In the genomic region with DNA sequence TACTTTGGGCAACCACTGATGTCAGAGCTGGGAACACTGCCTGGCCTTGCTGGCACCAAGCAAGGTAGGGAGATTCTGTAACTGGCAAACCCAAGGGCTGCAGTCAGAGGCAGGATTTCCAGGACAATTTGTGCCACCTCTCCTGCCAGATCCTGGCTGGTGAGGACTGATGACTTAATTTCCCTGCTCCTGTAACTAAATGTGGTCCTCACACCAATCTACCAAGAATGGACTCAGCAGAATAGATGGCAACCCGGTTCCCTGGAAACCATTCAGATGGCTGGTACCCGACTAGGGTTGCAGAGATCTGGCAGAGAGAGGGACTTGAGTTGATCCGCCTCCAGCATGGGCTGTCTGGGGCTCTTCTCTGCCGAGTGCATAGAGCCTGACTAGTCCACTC, we compare ENCODE assay signal across 15 mouse cellular contexts.
A peak's percentile ranks its signal among the peaks of the same experiment; 100 is the strongest.
DNase-seq lines count a peak whose midpoint lies in the region; ATAC-seq and TF ChIP-seq lines count a peak whose summit lies in the region.
"Had no signal": no experiment of that assay in that cellular context is flagged by ENCODE, and none has a peak within 500 bp of the region (broad histone marks: within the 10 kb centered on the region; RNA-seq: fewer than 3 reads in every experiment).

No protein-coding gene starts in this region.

- no peak overlapping the region for H3K4me2 ChIP-seq in hindbrain, postnatal 0 days (ENCODE audit: low read depth, low read length)
- H3K4me2 ChIP-seq in stomach, postnatal 0 days (replicated peaks; ENCODE audit: low read depth), result no peak overlapping the region
- H3K4me2 ChIP-seq: embryonic facial prominence, embryonic 12.5 days; lung, embryonic 15.5 days had no signal

- no peaks in the 10 kb centered on the region for H3K27me3 ChIP-seq in hindbrain, postnatal 0 days (ENCODE audit: insufficient read depth, low read length)
- no peaks in the 10 kb centered on the region for H3K27me3 ChIP-seq in hindbrain, embryonic 10.5 days (ENCODE audit: insufficient read depth, poor library complexity, severe bottlenecking)
- no peaks in the 10 kb centered on the region; the same call in 1 of the 2 replicates for H3K27me3 ChIP-seq in cerebellum, adult 2 months (ENCODE audit: control insufficient read depth, insufficient read depth, low read length)
- H3K27me3 ChIP-seq in stomach, postnatal 0 days (ENCODE audit: control insufficient read depth, insufficient read depth, low read length), result no peaks in the 10 kb centered on the region
- H3K27me3 ChIP-seq: embryonic facial prominence, embryonic 12.5 days; lung, embryonic 15.5 days; megakaryocyte, embryonic 14.5 days had no signal

- intact Hi-C loops in gastrocnemius, postnatal 36 days (cut with DNase I), result no loop called here

- no peak for TF ChIP-seq POLR2A in cerebellum, adult 2 months (IDR thresholded peaks at IDR 0.05; ENCODE audit: borderline replicate concordance, insufficient read depth, low read length)

- H3K9ac ChIP-seq in hindbrain, postnatal 0 days (replicated peaks; ENCODE audit: low read length), result no peak overlapping the region
- H3K9ac ChIP-seq in stomach, postnatal 0 days (ENCODE audit: low read length), result no peak overlapping the region
- H3K9ac ChIP-seq: embryonic facial prominence, embryonic 12.5 days; lung, embryonic 15.5 days had no signal

- no peaks in the 10 kb centered on the region for H3K36me3 ChIP-seq in hindbrain, postnatal 0 days (ENCODE audit: insufficient read depth, low read length)
- no peaks in the 10 kb centered on the region for H3K36me3 ChIP-seq in hindbrain, embryonic 10.5 days
- no peaks in the 10 kb centered on the region for H3K36me3 ChIP-seq in stomach, postnatal 0 days (ENCODE audit: control insufficient read depth, insufficient read depth, low read length)
- H3K36me3 ChIP-seq: embryonic facial prominence, embryonic 12.5 days; forebrain, embryonic 10.5 days; lung, embryonic 15.5 days had no signal

- no peak for TF ChIP-seq CTCF in hindbrain, postnatal 0 days (IDR thresholded peaks at IDR 0.05; ENCODE audit: low read depth)
- TF ChIP-seq CTCF in cerebellum, adult 2 months (IDR thresholded peaks at IDR 0.05; ENCODE audit: borderline replicate concordance, insufficient read depth, low read depth, low read length), result no peak
- no peak for TF ChIP-seq CTCF in stomach, postnatal 0 days (IDR thresholded peaks at IDR 0.05; ENCODE audit: low read depth)

- peak; percentile 62; the same call in 1 of the 2 replicates for ATAC-seq in hindbrain, postnatal 0 days
- ATAC-seq in stomach, postnatal 0 days (ENCODE audit: low FRiP score, low TSS enrichment), result no peak
- ATAC-seq: CD4-positive, CD25-positive, alpha-beta regulatory T cell, adult 4 months had no signal

- H3K9me3 ChIP-seq in hindbrain, postnatal 0 days (ENCODE audit: low read length), result no peaks in the 10 kb centered on the region
- no peaks in the 10 kb centered on the region for H3K9me3 ChIP-seq in hindbrain, embryonic 10.5 days
- no peaks in the 10 kb centered on the region for H3K9me3 ChIP-seq in stomach, postnatal 0 days (ENCODE audit: control insufficient read depth, low read length)
- H3K9me3 ChIP-seq: embryonic facial prominence, embryonic 12.5 days; forebrain, embryonic 10.5 days; lung, embryonic 15.5 days had no signal

- H3K4me3 ChIP-seq in hindbrain, postnatal 0 days (ENCODE audit: low read length), result no peak overlapping the region
- H3K4me3 ChIP-seq in hindbrain, embryonic 10.5 days, result no peak overlapping the region
- no peak overlapping the region for H3K4me3 ChIP-seq in cerebellum, adult 2 months (replicated peaks; ENCODE audit: insufficient read depth, low read depth, low read length)
- H3K4me3 ChIP-seq in stomach, postnatal 0 days (ENCODE audit: low read depth, low read length), result no peak overlapping the region
- H3K4me3 ChIP-seq: embryonic facial prominence, embryonic 12.5 days; forebrain, embryonic 10.5 days; lung, embryonic 15.5 days; megakaryocyte, embryonic 14.5 days had no signal

- DNase-seq in hindbrain, postnatal 0 days (ENCODE audit: low spot score), result peak; percentile 41
- no peak for DNase-seq in hindbrain, embryonic 10.5 days (ENCODE audit: low spot score)
- peak; percentile 28 to 61 for DNase-seq in cerebellum, adult 2 months
- peak; percentile 89 to 90 for DNase-seq in cerebellum, postnatal 10 days
- peak; percentile 60 to 61 for DNase-seq in gastrocnemius, postnatal 36 days
- no peak for DNase-seq in stomach, postnatal 0 days (ENCODE audit: low spot score)
- DNase-seq in frontal cortex, postnatal 14 days (ENCODE audit: low spot score in 2 of 2), result no peak
- DNase-seq in spleen, postnatal 10 days (ENCODE audit: low spot score in 2 of 2), result no peak
- DNase-seq: adrenal gland, postnatal 14 days; thymus, postnatal 25 days had no signal

- H3K4me1 ChIP-seq in hindbrain, postnatal 0 days (ENCODE audit: insufficient read depth, low read length), result no peaks in the 10 kb centered on the region
- H3K4me1 ChIP-seq in hindbrain, embryonic 10.5 days (replicated peaks), result no peaks in the 10 kb centered on the region
- no peaks in the 10 kb centered on the region for H3K4me1 ChIP-seq in cerebellum, adult 2 months (ENCODE audit: control insufficient read depth, insufficient read depth, low read length)
- H3K4me1 ChIP-seq in stomach, postnatal 0 days (replicated peaks; ENCODE audit: control insufficient read depth, insufficient read depth), result no peaks in the 10 kb centered on the region
- H3K4me1 ChIP-seq: embryonic facial prominence, embryonic 12.5 days; forebrain, embryonic 10.5 days; megakaryocyte, embryonic 14.5 days had no signal

- 55% methylated on average over 4 of the region's 4 CpGs for WGBS in hindbrain, postnatal 0 days
- WGBS in hindbrain, embryonic 10.5 days, result 84% methylated on average over 4 of the region's 4 CpGs
- 13% methylated on average over 4 of the region's 4 CpGs for WGBS in cerebellum, adult 2 months
- 83% methylated on average over 4 of the region's 4 CpGs for WGBS in stomach, postnatal 0 days

- no peak for TF ChIP-seq EP300 in stomach, postnatal 0 days (optimal IDR thresholded peaks at IDR 0.05)

- H3K27ac ChIP-seq in hindbrain, postnatal 0 days, result no peak overlapping the region
- H3K27ac ChIP-seq in hindbrain, embryonic 10.5 days, result no peak overlapping the region
- no peak overlapping the region for H3K27ac ChIP-seq in cerebellum, adult 2 months (ENCODE audit: insufficient read depth, low read length)
- H3K27ac ChIP-seq in stomach, postnatal 0 days (replicated peaks), result no peak overlapping the region
- H3K27ac ChIP-seq: embryonic facial prominence, embryonic 12.5 days; forebrain, embryonic 10.5 days; lung, embryonic 15.5 days had no signal

Comparison
In these comparisons a context has a peak if more than half of its experiments do, and no peak if none do; other contexts are left out.
1. DNase-seq: peak in hindbrain, postnatal 0 days (single experiment), cerebellum, adult 2 months (2 of 2), cerebellum, postnatal 10 days (2 of 2) and gastrocnemius, postnatal 36 days (2 of 2); none in hindbrain, embryonic 10.5 days (single experiment), stomach, postnatal 0 days (single experiment), frontal cortex, postnatal 14 days (0 of 2) and spleen, postnatal 10 days (0 of 2).